Mouse (Mus musculus): ENCODE measurements around the gene Sept7. TPM values are rescaled to one million over a fixed set of nuclear protein-coding genes. Genes with fewer than 3 reads are reported as not detected.

Gene Sept7
- polyA plus RNA-seq, 1 experiment from 2014 or later, result 275 TPM

- WGBS, result 94% methylated on average over 1 of the region's 1 CpGs
- ATAC-seq (ENCODE audit: low FRiP score), result no peak
- no peaks in the 10 kb centered on the region for H3K4me1 ChIP-seq
- H3K9ac ChIP-seq, result no peak overlapping the region
- no peak overlapping the region for H3K4me2 ChIP-seq
- H3K27ac ChIP-seq, result no peak overlapping the region
- H3K4me3 ChIP-seq (replicated peaks), result no peak overlapping the region
- no peaks in the 10 kb centered on the region for H3K27me3 ChIP-seq
- no peaks in the 10 kb centered on the region for H3K9me3 ChIP-seq
- no peaks in the 10 kb centered on the region for H3K36me3 ChIP-seq (replicated peaks)
Observed at GRCm38 (mm10) chr9:25340412-25340811, 88.2 kb downstream of the Sept7 start.

GRCm38 (mm10) chr9:25353775-25354174, 101.5 kb downstream of the Sept7 start:
- H3K9me3 ChIP-seq, result no peaks in the 10 kb centered on the region
- no peak for ATAC-seq (ENCODE audit: low FRiP score)
- no peak overlapping the region for H3K9ac ChIP-seq
- H3K27me3 ChIP-seq, result no peaks in the 10 kb centered on the region
- no peak overlapping the region for H3K27ac ChIP-seq
- H3K36me3 ChIP-seq (replicated peaks), result no peaks in the 10 kb centered on the region
- H3K4me3 ChIP-seq (replicated peaks), result no peak overlapping the region
- 87% methylated on average over 1 of the region's 1 CpGs for WGBS
- H3K4me2 ChIP-seq, result no peak overlapping the region
- H3K4me1 ChIP-seq, result peaks cover 4% of the 10 kb centered on the region; the same call in 1 of the 2 replicates

- Histone ChIP-seq H3K36me3 (replicated peaks) (no peaks in the 10 kb centered on the region), H3K9ac (no peak overlapping the region), H3K4me3 (replicated peaks) (no peak overlapping the region), H3K27me3 (no peaks in the 10 kb centered on the region), H3K9me3 (no peaks in the 10 kb centered on the region), H3K27ac (no peak overlapping the region), H3K4me1 (peaks cover 4% of the 10 kb centered on the region; the same call in 1 of the 2 replicates), H3K4me2 (no peak overlapping the region)
- no peak for ATAC-seq (ENCODE audit: low FRiP score)
- 93% methylated on average over 11 of the region's 11 CpGs for WGBS
Observed at GRCm38 (mm10) chr9:25355806-25356205, 103.6 kb downstream of the Sept7 start.

- Histone ChIP-seq H3K9me3 (no peaks in the 10 kb centered on the region), H3K4me2 (no peak overlapping the region), H3K9ac (no peak overlapping the region), H3K27me3 (no peaks in the 10 kb centered on the region), H3K4me1 (peaks cover 4% of the 10 kb centered on the region; the same call in 1 of the 2 replicates), H3K27ac (no peak overlapping the region), H3K36me3 (replicated peaks) (no peaks in the 10 kb centered on the region), H3K4me3 (replicated peaks) (no peak overlapping the region)
- ATAC-seq (ENCODE audit: low FRiP score), result no peak
- WGBS, result 95% methylated on average over 12 of the region's 12 CpGs
Observed at GRCm38 (mm10) chr9:25357589-25357988, 105.3 kb downstream of the Sept7 start.

- Histone ChIP-seq H3K36me3 (replicated peaks) (no peaks in the 10 kb centered on the region), H3K4me2 (no peak overlapping the region), H3K9me3 (no peaks in the 10 kb centered on the region), H3K27ac (no peak overlapping the region), H3K4me3 (replicated peaks) (no peak overlapping the region), H3K27me3 (no peaks in the 10 kb centered on the region), H3K4me1 (peaks cover 4% of the 10 kb centered on the region; the same call in 1 of the 2 replicates), H3K9ac (no peak overlapping the region)
- WGBS, result 43% methylated on average over 5 of the region's 5 CpGs
- ATAC-seq (ENCODE audit: low FRiP score), result no peak
Observed at GRCm38 (mm10) chr9:25358018-25358417, 105.8 kb downstream of the Sept7 start.

Other genes with a start within 250 kb of the Sept7 start
- gene Gm10181, start 163.0 kb upstream of the Sept7 start, polyA plus RNA-seq (2016; fragmentation: Nextera tagmentation; extraction: Ambion mirVana), result not detected in 2 replicates
- gene Herpud2, start 100.6 kb upstream of the Sept7 start, polyA plus RNA-seq (2016; fragmentation: Nextera tagmentation; extraction: Ambion mirVana), result 41.7 and 42.8 TPM in 2 replicates
- 7.9 and 9.1 TPM in 2 replicates for gene Eepd1, start 229.1 kb downstream of the Sept7 start, polyA plus RNA-seq (2016; fragmentation: Nextera tagmentation; extraction: Ambion mirVana)

Measured in forebrain, embryonic 12.5 days (tissue).